Mouse (Mus musculus) C2C12 (cell line): ENCODE measurements at regions not wholly inside any gene's neighbourhood (a gene's known extent, or its start where the extent isn't known, plus 50 kb on each side); places are given as distances from the start of the nearest gene placed in this dataset.

Experiments used
- H3K27me3 ChIP-seq: one replicate; pipeline ENCODE4 v1.6.1; 2011; ENCODE audit not compliant: control insufficient read depth, insufficient read depth, insufficient read length
- H3K36me3 ChIP-seq: one replicate; pipeline ENCODE4 v1.6.1; 2011; ENCODE audit not compliant: control insufficient read depth, insufficient read depth
- H3K4me3 ChIP-seq: one replicate; pipeline ENCODE4 v1.5.1; 2011; ENCODE audit warnings: mild to moderate bottlenecking, control low read depth; ENCODE audit not compliant: poor library complexity, insufficient read depth, severe bottlenecking
- H3K79me2 ChIP-seq: one replicate; pipeline ENCODE4 v1.6.1; 2011; ENCODE audit not compliant: control insufficient read depth, insufficient read depth
- H3K79me3 ChIP-seq: one replicate; pipeline ENCODE4 v1.6.1; 2011; ENCODE audit warnings: low read depth, control low read depth
- H3ac ChIP-seq: one replicate; pipeline ENCODE3; 2011; ENCODE audit warnings: low read depth; ENCODE audit not compliant: control insufficient read depth, insufficient read length
- CEBPB ChIP-seq: IDR thresholded peaks from one replicate; pipeline ENCODE4 v1.6.1; 2011; ENCODE audit warnings: low read depth, mild to moderate bottlenecking, control low read depth, moderate library complexity
- CTCF ChIP-seq: IDR thresholded peaks from one replicate; pipeline ENCODE4 v1.5.1; 2011; ENCODE audit not compliant: control insufficient read depth, insufficient read depth, insufficient read length
- FOSL1 ChIP-seq: IDR thresholded peaks from one replicate; pipeline ENCODE4 v1.8.0; 2011; ENCODE audit warnings: mild to moderate bottlenecking, low read length; ENCODE audit not compliant: poor library complexity, insufficient read depth, severe bottlenecking
- MAX ChIP-seq: IDR thresholded peaks from one replicate; pipeline ENCODE4 v1.6.1; 2011; ENCODE audit warnings: mild to moderate bottlenecking, control low read depth
- MYOD1 ChIP-seq: IDR thresholded peaks from one replicate; pipeline ENCODE4 v1.6.1; 2011; ENCODE audit warnings: low read depth; ENCODE audit not compliant: control insufficient read depth, insufficient read length
- MYOG ChIP-seq: IDR thresholded peaks from one replicate; pipeline ENCODE4 v1.6.1; 2011; ENCODE audit not compliant: control insufficient read depth, insufficient read length; ENCODE audit errors: extremely low read depth
- USF1 ChIP-seq: IDR thresholded peaks from one replicate; pipeline ENCODE4 v1.6.1; 2011; ENCODE audit warnings: low read depth, mild to moderate bottlenecking, control low read depth, moderate library complexity

DNA sequence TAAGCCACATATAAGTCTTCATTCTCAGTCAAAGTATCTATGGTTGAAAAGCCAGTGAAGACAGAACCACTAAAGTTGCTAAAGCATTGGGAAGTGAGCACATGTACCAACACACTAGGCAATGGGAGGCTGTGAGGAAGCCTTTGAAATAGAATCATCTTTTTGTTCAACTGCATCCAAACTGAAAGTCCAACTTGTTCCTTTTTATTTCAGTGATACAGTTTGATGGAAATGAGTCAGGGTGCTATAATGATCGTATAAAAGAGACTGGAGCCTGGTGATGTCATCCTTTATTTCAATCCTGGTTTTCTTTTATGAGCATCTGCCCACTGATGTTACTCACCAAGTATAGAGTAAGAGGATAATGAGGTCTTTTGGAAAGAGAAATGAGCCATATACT lies 1198.9 kb upstream of the Cited2 start:
- no peaks in the 10 kb centered on the region for H3K27me3 ChIP-seq
- H3ac ChIP-seq = peak overlapping the region; percentile 15
- H3K4me3 ChIP-seq = no peak overlapping the region
- no peaks in the 10 kb centered on the region for H3K36me3 ChIP-seq
- TF ChIP-seq MAX (peak; percentile 75), FOSL1 (peak; percentile 9), MYOD1 (no peak), USF1 (no peak), CEBPB (peak; percentile 10), CTCF (no peak), MYOG (no peak)
- no peaks in the 10 kb centered on the region for H3K79me3 ChIP-seq
- H3K79me2 ChIP-seq = no peaks in the 10 kb centered on the region

DNA sequence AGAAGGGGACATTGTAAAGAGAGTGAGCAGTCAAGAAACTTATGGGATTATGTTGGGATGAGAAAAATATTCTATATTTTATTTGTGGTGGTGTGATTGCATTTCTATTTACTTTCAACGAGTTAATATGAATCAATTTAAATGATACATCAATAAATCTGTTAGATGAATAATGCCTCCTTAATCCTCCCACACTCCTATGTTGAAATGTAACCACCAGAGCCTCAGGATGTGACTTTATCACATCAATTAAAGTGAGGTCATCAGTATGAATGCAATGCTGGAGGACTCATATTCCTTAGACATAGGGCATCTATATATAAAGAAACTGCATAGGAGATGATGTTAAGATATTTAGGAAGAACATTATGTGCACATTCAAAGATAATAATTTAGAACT lies 1195.3 kb upstream of the Cited2 start:
- Histone ChIP-seq H3K36me3 (no peaks in the 10 kb centered on the region), H3K79me3 (no peaks in the 10 kb centered on the region), H3ac (no peak overlapping the region), H3K4me3 (no peak overlapping the region), H3K79me2 (no peaks in the 10 kb centered on the region), H3K27me3 (no peaks in the 10 kb centered on the region)
- peak; percentile 86 for TF ChIP-seq CEBPB
- no peak for TF ChIP-seq CTCF
- TF ChIP-seq FOSL1 = no peak

DNA sequence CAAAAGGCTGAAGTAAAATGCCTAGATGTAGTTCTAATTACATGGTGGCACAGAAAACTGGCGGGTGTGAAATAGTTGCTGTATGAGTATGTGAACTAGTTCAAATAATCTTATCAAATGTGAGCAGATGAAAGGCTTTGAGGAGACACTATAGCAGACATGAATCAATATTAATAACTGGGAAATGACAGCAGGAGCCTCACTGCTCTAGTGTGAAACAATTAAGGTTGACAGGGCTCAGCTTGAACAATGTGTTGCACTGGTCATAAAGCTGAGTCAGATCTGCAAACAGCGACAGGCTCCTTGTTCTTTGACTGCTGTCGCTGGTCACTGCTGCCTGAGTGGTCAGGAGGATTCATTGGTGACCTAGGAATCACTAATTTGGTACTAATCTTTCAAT lies 1185.4 kb upstream of the Cited2 start:
- H3K4me3 ChIP-seq = no peak overlapping the region
- no peaks in the 10 kb centered on the region for H3K27me3 ChIP-seq
- H3K79me2 ChIP-seq = no peaks in the 10 kb centered on the region
- no peaks in the 10 kb centered on the region for H3K36me3 ChIP-seq
- TF ChIP-seq MYOD1 = no peak
- no peak for TF ChIP-seq CTCF
- no peak for TF ChIP-seq MAX
- TF ChIP-seq MYOG = no peak
- no peak for TF ChIP-seq CEBPB
- TF ChIP-seq FOSL1 = no peak
- TF ChIP-seq USF1 = no peak
- H3ac ChIP-seq = no peak overlapping the region
- H3K79me3 ChIP-seq = no peaks in the 10 kb centered on the region

DNA sequence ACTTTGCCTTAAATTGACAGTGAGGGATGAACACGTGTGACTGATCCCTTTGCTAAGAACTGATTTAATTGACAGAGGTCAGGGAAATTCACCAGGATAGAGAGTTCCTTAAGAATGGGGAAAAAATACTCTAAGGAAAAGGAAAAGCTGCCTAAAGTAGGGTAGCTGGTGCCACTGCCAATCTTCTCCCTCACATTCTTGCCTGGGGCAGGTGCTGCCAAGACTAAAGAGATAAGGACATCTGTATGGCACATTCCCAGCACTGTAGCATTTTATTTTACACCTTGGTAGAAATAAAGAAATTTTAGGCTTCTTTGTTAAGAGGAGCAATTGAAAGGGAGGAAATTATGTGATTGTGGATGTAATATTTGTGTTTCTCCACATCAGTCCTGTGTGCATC lies 1184.6 kb upstream of the Cited2 start:
- Histone ChIP-seq H3ac (no peak overlapping the region), H3K36me3 (no peaks in the 10 kb centered on the region), H3K79me2 (no peaks in the 10 kb centered on the region), H3K79me3 (no peaks in the 10 kb centered on the region), H3K27me3 (no peaks in the 10 kb centered on the region), H3K4me3 (no peak overlapping the region)
- TF ChIP-seq USF1 = no peak
- no peak for TF ChIP-seq CTCF
- no peak for TF ChIP-seq FOSL1
- no peak for TF ChIP-seq MYOD1
- TF ChIP-seq MAX = no peak
- no peak for TF ChIP-seq CEBPB
- TF ChIP-seq MYOG = no peak

DNA sequence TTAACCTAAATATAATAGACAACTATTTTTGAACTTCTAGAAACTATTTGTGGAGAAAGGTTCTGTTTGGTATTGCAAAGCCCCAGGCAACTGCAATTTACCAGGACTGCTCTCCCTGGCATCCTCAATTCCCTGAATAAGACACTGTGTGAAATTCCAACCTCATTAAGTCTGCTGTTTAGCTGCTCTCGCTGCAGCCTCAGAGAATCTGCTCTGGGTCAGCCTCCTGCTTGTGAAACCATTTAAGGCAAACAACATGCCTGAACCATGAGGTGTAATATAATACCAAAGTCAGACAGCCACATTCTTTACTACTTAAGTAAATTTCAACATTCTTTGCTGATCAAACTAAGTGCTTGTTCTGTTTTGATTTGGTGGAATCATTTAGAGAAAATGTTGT lies 1177.6 kb upstream of the Cited2 start:
- H3K79me2 ChIP-seq = no peaks in the 10 kb centered on the region
- TF ChIP-seq USF1 = no peak
- no peak for TF ChIP-seq MYOG
- TF ChIP-seq FOSL1 = no peak
- TF ChIP-seq CTCF = no peak
- no peak for TF ChIP-seq MAX
- TF ChIP-seq CEBPB = peak; percentile 82
- no peak for TF ChIP-seq MYOD1
- no peaks in the 10 kb centered on the region for H3K27me3 ChIP-seq
- H3K36me3 ChIP-seq = no peaks in the 10 kb centered on the region
- no peaks in the 10 kb centered on the region for H3K79me3 ChIP-seq
- no peak overlapping the region for H3ac ChIP-seq
- no peak overlapping the region for H3K4me3 ChIP-seq

DNA sequence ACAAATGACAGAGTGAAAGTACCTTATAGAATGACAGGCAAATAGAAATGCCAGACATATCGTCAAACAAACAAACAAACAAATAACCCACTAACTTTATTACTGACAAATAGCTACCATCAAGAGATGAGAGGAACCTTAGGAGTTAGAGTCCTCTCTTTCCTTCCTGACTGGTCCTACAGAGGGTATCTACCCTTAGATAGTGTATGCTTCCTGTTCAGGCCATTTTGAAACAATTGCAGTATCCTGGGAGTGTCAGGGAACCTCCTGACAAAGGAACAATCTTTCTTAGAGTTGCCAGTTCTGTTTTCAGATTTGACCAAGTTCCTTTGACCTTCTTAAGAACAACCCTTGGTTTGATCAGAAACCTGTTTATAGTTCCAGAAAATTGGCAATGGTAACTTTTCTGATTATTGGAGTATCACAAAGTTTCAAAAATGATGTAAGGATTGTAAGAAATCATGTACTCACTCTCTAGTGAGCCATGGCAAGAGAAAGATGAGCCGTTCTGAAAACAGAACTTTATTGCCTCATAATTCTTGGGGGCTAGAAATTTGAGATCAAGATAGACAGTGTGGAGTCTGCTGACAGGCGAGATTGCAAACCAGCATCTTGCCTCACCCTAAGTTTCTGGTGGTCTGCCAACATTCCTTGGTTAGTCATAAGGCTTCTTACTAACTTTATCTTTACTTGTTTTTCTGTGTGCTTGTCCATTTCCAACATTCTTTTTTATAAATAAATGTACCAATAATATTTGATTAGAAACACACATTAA lies 1170.0 kb upstream of the Cited2 start:
- no peaks in the 10 kb centered on the region for H3K79me2 ChIP-seq
- no peak overlapping the region for H3ac ChIP-seq
- H3K27me3 ChIP-seq = no peaks in the 10 kb centered on the region
- no peak overlapping the region for H3K4me3 ChIP-seq
- peaks cover 3% of the 10 kb centered on the region for H3K36me3 ChIP-seq
- no peaks in the 10 kb centered on the region for H3K79me3 ChIP-seq
- no peak for TF ChIP-seq MYOG
- peak; percentile 7 for TF ChIP-seq MYOD1
- peak; percentile 16 for TF ChIP-seq USF1
- TF ChIP-seq CEBPB = peak; percentile 93
